Mouse (Mus musculus): ENCODE measurements at regions not wholly inside any gene's neighbourhood (a gene's known extent, or its start where the extent isn't known, plus 50 kb on each side); places are given as distances from the start of the nearest gene placed in this dataset.

DNA sequence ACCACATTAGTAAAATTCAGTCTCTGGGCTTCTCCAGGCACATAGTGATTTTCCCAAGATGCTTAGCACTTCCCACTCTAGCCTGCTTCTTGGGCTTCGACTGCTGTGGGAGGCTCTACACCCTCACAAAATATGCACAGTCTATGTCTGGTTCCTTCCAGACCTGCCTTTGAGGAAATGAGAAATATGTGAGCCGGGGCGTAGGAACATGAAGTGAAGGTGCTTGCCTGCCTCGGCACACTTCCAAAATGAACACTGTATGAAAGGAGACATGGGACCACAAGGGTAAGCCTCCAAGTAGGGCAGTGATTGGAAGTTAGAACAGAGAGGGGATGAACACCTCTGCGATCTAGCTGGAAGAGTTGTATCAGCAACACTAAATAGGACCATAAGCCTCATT is 54.5 kb downstream of the Gm10260 start:
- no peak for DNase-seq (ENCODE audit: low spot score)

DNA sequence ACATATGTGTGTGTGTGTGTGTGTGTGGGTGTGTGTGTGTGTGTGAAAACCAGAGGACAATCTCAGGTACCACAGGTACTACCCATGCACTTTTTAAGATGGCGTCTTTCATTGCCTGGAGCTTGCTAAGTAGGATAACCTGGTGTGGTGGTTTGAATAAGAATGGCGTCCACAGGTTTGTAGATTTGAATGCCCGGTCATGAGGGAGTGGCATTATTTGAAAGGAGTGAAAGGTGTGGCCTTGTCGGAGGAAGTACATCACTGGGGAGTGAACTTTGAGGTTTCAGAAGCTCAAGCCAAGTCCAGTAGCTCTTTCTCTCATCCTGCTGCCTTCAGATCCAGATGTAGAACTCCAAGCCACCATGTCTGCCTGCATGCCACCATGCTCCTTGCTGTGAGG is 55.9 kb downstream of the Gm10260 start:
- DNase-seq (ENCODE audit: low spot score): no peak

DNA sequence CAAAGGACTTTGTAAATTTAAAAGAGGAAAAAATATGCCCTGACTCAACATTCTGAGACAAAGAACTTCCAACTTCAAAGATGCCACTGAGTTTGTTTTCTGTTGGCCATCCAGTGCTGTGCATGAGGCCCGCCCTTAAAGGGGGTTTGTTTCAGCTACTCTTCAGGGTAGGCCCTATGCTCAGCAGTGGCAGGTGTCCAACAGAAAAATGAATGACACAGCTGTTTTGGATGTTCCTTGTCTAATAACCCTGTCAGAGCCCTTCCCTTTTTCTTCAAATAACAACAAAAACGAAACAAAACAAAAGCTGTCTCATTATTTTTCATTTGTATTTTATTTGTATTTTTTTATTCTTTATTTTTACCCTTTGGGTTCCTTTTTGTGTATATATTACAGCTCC is 61.5 kb downstream of the Gm10260 start:
- DNase-seq (ENCODE audit: low spot score): peak; percentile 9

DNA sequence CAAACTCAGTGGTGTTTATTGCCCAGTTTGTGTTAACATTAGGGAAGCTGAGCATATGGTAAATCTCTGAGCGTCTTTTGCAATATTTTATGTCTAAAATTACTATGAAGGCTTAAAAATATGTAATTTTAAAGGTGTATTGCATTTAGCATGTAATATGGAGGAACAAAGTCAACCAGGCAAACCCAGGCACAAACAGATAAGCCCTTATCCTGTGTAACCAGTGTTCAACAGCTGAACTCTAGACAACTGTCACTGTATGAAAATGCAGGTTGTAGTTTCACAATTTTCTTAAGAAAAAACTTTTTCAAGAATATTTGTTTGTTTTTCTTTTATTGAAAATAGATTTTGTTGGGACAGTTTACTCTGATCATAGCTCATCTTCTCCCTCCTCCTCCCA is 62.1 kb downstream of the Gm10260 start:
- no peak for DNase-seq (ENCODE audit: low spot score)

DNA sequence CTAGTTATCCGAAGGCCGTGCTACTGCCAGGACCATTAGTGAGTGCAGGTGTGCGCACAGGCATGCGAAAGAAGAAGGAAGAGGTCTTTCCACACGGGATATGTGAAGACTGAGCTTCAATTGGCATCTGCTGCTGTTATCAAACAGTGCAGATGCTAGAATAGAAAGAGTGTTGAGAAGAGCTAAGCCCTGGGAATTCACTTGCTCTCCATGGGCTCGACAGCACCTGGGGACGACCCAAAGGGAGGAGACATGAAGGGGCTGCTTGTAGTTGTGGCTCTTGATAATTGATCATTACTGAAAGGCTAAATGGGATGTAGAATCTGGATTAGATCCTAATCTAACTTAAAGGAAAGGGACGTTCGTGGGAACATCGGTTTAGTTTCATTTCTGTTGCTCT is 63.2 kb downstream of the Gm10260 start:
- DNase-seq (ENCODE audit: low spot score): no peak

DNA sequence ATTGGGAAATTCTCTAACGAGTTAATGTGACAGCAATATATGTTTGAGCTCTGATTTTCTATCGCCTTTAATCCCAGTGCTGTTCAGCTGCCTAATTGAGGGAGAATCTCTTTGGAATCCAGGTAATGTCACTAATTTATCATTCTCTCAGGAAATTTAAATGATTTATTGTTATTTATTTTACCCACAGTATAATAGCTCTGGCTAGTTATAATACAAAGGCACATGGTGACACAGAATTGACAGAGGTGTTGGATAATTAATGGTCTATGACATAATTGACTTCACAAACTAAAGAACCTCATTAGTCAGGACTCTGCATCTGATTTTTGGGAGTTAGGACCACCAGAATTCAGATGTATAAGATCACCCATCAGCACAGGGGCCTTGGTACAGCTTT is 65.4 kb downstream of the Gm10260 start:
- DNase-seq (ENCODE audit: low spot score): no peak

DNA sequence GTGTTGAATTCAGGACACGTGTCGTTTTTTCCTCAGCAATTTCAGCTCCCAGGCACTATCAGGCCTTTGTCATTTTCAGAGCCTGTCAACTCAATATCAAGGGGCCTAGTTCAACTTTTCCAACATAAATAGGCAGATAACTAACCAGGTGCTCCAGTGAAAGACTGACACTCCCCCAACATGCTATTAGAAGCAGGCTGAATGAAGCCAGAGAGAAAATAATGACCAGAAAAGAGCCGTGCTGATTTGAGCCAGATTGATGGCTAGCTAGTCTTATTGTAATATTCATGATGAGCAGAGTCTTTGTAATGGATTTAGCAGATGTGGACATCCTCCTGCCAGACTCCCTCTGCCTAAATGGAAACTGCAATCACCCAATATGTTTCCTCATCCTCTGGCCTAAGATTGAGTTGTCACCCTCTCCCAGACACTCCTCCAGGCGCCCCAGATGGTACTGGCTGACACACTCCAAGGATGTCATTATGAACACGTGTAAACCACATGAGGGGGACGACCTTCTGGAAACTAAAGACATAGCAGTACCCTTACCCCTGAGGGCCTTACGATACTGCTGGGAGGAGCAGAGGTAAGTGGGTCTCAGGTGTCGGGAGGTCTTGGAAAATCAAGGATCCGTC is 66.0 kb downstream of the Gm10260 start:
- DNase-seq (ENCODE audit: low spot score): peak; percentile 7

DNA sequence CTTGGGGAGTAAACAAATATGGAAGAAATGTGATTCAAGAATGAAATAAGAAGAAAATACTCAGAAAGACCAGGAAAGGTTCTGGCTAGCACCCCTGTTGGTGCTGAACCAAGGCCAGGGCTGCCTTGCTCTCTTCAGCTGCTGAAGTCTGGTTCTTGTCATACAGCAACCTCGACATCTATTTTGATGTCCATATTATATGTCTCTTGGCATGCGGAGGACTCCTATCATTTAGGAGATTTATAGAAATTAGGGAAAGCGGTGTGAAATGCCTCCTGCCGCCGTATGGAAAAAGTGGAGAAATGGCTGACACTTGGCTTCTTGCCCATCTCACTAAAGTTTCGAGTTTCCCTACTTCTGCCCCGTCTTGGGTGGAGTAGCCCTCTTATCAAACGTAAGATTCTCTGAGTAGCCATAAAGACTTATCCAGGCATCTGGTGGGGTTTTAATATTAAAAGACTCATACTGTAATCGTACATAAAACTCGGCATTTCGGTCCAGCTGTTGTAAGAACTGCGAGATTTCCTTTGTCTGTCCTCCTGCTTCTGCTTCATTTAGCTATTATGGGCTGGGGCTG is 72.0 kb downstream of the Gm10260 start:
- no peak for DNase-seq (ENCODE audit: low spot score)

DNA sequence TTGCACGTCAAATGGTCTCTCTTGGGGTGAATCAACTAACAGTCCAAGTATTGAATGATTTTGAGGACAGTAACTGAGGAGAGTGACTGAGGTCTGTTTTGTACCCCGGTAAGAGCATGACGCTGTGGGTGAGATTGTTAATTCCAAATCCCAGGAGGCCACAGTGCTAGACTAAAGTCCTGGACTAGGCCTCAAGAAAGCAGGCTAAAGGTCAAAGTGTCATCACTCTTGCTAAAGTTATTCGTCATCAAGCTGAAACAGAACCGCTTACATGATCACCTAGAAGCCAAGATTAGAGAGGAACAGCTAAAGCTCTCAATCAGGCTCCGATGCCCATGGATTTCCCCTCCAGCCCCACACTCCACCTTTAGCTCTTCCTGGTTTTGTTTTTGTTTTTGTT is 76.6 kb downstream of the Gm10260 start:
- DNase-seq (ENCODE audit: low spot score): no peak

DNA sequence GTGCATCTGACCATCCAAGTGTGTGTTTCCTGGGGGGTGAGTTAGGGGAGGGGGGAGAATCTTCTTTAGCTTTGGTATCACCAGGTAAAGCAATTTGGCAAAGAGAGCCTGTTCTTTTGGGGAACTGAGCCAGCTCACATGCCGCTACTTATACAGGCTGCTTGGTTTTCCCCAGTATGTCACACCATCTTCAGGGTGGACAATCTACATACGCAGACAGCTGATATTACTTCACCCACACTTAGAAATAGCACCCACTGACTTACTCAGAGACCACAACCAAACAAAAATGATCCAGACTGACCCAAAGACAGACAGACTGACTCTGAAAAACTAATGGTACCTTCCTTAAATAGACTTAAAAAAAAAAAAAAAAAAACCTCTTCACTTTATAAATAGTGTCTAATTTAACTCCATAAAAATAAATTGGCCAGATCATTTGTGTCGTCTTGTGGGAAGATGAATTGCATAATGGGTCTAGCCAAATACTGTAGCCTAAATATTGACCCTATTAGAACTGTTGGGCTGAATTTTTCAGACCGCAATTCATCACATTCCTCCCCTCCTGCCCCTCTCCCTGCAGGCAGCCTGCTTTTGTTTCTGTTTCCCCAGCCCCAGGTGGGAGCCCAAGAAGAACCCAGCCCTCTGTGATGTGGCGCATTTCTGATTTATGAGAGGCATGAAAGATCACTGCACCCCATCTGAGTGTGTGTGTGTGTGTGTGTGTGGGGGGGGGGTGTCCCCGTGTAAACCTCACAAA is 79.0 kb downstream of the Gm10260 start:
- no peak for DNase-seq (ENCODE audit: low spot score)

DNA sequence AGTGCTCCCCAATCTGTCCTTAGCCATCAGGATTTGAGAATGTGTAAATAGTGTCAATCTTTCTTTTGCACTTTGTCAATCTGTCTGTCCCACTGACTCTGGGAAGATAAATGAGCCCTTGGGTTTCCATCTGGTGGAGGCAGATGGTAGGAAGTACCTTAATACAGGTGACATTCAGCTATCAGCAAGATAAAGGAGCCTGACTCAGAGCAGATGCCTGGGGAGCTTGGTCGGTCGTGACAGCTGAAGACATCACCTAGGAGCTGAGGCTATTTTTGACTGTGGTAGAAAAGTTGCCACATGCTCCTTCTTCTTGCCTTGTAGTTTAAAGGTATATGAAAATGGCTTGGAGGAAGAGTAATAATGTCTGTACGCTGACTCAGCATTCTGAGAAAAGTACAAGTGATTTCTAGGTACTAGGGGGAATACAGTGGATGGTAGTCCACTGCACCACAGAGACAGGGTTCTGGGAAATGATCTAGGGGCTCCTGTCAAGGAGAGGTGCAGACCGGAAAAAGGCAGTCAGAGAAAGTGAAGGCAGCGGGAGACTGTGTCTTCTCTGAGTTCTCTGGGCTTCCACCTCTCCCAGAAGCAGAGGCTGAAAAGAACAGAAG is 80.0 kb downstream of the Gm10260 start:
- no peak for DNase-seq (ENCODE audit: low spot score)

DNA sequence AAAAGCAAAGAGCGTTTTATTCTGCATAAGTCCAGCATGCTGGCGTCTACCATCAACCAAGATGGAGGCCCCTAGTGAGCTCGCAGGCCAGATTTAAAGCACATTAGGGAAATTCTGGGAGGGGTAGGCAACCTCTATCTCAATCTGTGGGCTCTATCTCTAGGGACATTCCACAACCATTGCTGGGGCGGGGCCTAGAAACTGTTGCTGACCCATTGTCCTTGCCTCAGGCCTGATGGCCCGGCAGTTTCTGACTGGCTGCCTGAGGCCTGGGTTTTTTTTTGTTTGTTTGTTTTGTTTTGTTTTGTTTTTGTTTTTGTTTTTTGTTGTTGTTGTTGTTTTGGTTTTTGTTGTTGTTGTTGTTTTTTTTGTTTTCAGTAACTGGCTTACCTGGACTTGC is 81.4 kb downstream of the Gm10260 start:
- DNase-seq (ENCODE audit: low spot score): no peak

DNA sequence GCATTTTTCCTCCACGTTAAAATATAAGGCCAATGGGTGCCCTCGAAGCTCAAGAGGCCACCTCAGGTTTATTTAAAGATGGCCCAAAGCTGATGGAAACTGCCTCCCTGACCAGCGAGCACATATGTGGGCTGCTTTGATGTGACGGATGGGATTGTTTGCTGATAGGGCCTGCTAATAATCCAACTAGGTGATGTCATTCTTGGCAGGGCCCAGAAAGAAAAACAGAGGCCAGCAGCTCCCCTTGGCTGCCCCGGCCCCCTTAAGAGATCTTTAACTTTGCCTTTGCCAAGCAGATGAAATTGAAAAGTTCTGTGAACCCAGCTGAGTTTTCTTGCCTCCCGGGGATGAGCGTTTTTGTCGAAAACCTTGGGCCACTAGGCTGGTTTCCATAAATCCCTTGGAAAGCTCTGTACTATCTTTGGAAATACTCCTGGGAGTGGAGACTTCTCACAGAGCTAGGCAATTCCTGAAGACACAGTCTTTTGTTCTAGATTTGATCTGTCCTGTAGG is 83.8 kb downstream of the Gm10260 start:
- peak; percentile 39 for DNase-seq (ENCODE audit: low spot score)

DNA sequence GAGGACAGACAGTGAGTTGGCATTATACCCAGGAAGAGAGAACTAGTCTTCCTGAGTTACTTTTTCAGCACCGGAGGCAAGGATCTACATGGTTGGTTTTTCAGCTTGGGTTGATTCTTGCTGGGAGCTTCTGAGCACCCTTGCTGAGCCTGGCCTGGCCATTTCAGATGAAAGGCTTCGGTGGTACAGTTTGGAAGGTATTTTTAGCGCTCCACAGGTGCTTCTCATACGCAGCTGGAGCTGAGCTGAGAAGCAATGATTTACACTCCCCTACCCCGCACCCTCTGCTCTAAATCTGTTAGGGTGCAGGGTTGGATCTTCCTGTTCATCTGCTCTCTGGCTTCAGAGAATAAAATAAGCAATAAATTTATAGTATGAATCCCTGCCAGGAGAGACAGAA is 87.3 kb downstream of the Gm10260 start:
- DNase-seq (ENCODE audit: low spot score): no peak

DNA sequence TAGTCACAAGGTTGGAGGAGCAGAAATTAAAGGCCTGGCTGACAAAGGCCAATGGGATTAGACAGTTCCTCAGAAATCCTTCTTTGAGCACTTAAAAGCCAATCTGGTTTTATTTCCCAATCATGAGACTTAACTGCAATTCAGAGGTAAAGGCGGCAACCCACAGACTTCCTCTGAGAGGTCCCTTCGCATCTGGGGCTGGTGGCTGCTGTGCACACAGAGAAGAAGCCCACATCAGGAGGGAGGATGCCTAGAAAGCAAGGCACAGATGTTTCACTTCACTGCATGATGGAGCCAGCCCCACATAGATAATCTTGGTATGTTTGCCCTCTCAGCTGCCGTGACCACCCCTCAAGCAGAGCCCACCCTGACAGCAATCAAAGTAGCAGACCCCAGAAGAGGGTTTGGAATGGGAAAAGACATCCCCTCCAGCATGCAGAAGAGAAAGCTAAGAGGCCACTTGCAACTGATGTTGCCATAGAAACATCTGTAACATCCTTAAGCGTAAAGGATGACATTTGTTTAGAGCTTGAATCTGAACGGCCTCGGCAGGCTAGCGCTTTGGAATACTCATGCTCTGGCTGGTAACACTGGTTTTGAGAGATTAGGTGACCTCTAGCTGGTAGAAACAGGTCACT is 88.3 kb downstream of the Gm10260 start:
- no peak for DNase-seq (ENCODE audit: low spot score)

DNA sequence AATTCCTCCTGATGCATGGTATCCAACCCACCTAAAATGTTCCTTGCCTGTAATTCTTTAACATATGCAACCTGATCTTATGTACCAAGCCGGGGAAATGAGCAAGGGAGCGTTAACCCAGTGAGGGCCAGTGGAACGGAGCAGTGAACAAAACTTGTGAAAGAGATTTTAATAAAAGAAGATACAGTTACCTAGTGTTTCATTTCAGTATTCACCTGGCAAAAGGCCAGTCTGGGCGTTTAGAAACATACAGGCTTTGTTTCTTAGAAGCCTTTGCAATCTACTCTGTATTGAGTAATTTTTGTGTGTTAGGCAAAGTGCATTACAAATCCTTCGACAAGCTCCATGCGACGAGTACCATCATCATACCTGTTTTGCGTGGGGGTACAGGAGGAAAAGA is 91.1 kb downstream of the Gm10260 start:
- DNase-seq (ENCODE audit: low spot score): no peak

DNA sequence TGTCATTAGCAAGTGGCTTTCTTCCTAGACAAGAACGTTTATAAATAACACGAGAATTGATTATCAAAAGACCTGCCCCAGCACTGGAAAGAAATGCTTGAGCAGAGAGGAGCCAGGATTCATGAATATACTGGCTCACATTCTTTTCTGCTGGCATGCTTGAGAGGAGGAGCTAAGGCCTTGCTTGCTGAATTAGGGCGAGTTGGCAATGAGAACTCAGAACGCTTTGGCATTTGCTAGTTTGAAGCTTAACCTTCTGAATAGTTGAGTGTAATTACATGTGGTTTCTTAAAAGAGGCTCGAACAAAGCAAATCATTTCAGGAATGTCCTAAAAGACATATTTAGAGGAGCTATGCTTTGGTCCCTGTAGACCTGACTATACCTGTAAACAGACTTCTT is 91.5 kb downstream of the Gm10260 start:
- no peak for DNase-seq (ENCODE audit: low spot score)

DNA sequence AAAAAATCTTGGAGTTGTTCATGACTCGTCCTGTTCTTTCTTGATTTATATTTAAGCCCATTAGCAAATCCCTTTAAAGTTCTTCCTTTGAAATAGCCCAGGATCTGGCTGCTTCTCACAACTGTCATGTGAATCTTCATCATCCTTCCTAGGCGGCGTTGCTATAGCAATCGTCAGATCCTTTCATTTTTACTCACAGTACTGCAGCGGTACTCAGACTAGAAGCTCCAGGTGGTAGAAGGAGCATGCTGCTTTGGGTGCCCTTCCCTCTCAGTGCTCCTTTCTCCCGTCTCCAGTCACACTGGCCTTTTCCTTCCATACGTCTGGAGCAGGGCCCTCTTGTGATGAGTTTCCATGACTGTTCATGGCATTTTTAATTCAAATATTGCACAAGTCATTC is 93.1 kb downstream of the Gm10260 start:
- no peak for DNase-seq (ENCODE audit: low spot score)

DNA sequence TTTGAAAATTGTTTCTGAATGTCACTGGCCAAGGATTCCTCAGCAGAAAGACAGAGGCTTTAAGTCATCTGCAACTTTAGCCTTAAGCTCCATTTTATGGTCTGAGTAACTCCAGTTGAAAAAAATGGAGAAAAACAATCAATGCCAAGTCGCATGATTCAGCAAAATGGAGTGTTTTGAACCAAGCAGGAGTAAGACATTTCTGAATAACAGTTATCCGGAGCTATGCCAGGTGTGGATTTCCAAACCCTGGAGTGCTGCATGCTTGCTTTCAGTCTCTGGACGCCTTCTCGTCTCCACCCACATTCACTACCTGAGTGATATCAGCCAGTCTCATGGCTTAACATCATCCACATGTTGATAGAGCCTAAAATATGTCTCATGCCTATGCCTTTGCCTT is 93.7 kb downstream of the Gm10260 start:
- peak; percentile 17 for DNase-seq (ENCODE audit: low spot score)

DNA sequence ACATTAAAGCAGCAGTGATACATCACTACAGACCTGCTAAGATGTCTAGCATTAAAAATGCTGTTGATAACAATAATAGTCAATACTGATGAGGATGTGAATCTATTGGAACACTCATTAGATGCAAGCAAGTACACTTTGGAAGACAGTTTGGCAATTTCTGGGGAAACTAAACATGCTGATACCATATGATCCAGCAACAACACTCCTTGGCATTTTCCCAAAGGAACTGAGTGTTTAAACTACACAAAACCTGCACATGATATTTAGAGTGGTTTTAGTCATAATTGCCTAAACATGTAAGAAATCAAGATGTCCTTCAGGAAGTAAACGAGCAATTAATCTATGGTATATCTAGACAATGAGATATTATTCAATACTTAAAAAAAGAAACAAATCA is 95.2 kb downstream of the Gm10260 start:
- no peak for DNase-seq (ENCODE audit: low spot score)

DNA sequence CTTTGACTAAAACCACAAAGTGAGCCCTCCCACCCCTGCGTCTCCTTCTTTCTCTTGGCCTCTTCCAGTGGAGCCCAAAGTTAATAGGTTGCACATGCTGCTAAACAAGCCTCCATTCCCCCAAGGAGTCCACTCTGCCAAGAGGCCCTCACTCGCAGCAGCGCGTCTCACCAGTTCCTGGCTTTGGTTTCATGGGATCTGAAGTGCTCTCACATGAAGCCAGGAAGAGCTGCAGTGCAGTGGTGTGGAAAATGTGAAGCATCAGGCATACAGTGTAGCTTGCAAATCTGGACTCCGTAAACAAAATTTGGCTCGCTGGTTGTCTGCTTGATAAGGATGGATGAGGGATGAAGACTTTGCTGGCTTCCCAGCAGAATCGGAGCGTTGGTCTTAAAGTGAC is 97.7 kb downstream of the Gm10260 start:
- peak; percentile 81 for DNase-seq (ENCODE audit: low spot score)

DNA sequence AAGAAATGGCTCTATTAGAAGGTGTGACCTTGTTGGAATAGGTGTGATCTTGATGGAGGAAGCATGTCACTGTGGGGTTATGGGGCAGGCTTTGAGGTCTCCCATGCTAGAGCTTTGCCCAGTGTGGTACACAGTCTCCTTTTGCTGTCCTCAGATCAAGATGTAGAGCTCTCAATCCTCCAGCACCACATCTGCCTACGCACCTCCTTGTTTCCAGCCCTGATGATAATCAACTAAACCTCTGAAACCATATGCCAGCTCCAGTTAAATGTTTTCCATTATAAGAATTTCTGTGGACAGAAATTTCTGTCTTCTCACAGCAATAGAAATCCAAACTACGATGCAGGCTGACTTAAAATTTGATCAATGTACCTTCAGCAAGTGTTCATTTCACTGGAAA is 103.8 kb downstream of the Gm10260 start:
- no peak for DNase-seq (ENCODE audit: low spot score)

Data from heart, adult 8-10 months (tissue).